Mouse (Mus musculus) G1E (cell line): ENCODE measurements at regions not wholly inside any gene's neighbourhood (a gene's known extent, or its start where the extent isn't known, plus 50 kb on each side); places are given as distances from the start of the nearest gene placed in this dataset.

Experiments used
- CTCF ChIP-seq: IDR thresholded peaks from 2 replicates; pipeline ENCODE4 v1.5.1; 2012; ENCODE audit warnings: low read depth, low read length, inconsistent platforms, mixed read lengths
- POLR2AphosphoS5 ChIP-seq: IDR thresholded peaks from 2 replicates; pipeline ENCODE4 v1.6.1; 2012; ENCODE audit warnings: low read depth, low read length, inconsistent platforms; ENCODE audit not compliant: insufficient replicate concordance

DNA sequence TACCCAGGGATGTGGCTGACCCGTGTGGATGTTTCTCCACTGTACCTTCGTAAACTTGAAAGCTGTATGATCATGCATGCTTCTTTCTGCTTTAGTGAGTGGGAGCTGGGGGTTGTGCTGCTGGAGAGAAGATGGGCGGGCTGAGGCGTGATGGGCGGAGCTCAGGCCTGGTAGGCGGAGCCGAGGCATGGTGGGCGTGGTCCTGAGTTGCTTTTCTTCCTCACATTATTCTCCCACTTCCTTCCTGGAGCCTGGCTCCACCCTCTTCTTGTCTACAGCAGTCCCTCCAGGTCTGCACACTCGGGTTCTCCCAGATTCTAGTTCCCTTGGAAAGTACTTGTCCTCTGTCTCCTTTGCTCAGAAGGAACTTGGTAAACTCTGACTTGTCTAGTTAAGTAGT is 79.6 kb downstream of the Adra2a start:
- TF ChIP-seq CTCF, result no peak
- TF ChIP-seq POLR2AphosphoS5, result no peak
